Mouse (Mus musculus): ENCODE data around the gene Stab1. TPM values are rescaled to one million over a fixed set of nuclear protein-coding genes. Genes with fewer than 3 reads are reported as not detected.

Gene Stab1
- polyA plus RNA-seq (2015; fragmentation: Nextera tagmentation; extraction: Ambion mirVana): 22.8 TPM in 2 replicates

DNA sequence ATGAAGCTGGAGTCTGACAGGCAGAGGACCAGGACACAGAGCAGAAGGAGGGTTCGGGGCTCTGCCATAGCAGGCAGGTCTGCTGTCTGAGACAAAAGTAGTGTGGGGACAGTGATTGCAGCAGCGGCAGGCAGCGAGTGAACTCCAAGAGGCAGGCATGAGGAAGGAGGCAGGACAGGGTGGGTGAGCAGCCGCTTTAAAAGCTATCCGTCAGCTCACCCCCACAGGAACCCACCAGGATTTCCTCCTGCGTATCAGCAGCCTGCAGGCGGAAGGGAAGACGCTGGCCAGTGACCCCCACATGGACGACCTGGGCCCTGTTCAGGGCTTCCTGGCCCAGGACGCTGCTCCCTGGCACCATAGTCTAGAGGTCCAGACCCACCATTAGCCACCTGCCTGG is at the start of gene Stab1:
Gene Stab1, minus strand, starts transcription at position 217 of the 400 bp plus-strand sequence.
- no peak within 1 kb of the TSS for H3K27ac ChIP-seq
- H3K9ac ChIP-seq: no peak within 1 kb of the TSS
- peak within 1 kb of the TSS; percentile 15; the same call in 1 of the 2 replicates for H3K4me2 ChIP-seq
- H3K4me1 ChIP-seq: no peaks in the 10 kb centered on the region
- H3K9me3 ChIP-seq: no peaks in the 10 kb centered on the region
- no peak within 1 kb of the TSS for H3K4me3 ChIP-seq
- no peaks in the 10 kb centered on the region for H3K27me3 ChIP-seq (replicated peaks)
- H3K36me3 ChIP-seq (replicated peaks): peaks cover 34% of the 10 kb centered on the region
- no peak for ATAC-seq (replicated peaks)
- 53% methylated on average over 10 of the region's 10 CpGs for WGBS

DNA sequence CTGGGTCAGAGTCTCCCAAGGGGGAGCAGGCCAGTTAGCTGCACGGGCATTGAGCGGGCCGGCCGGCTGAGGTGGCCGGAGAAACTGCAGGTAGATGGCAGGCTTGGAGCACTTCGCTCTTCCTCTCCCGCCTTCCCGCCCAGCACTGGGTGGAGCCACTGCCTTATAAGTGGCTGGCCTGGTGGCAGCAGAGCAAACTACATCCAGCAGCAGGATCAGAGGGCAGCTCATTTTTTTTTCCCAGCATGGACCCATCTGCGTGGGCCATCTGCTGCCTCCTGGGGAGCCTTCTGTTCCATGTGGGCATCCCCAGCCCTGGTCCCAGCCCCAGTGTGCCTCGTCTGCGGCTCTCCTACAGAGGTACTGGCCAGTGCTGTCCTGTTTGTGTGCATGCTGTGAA is 49.2 kb upstream of the Stab1 start, which contains the start of gene Sema3g:
Gene Sema3g, plus strand, starts transcription at position 195 of the 400 bp plus-strand sequence.
- ATAC-seq (replicated peaks): peak; percentile 51
- H3K36me3 ChIP-seq (replicated peaks): no peaks in the 10 kb centered on the region
- H3K27me3 ChIP-seq (replicated peaks): no peaks in the 10 kb centered on the region
- no peak within 1 kb of the TSS for H3K9ac ChIP-seq
- WGBS: 12% methylated on average over 11 of the region's 11 CpGs
- H3K4me2 ChIP-seq: peak within 1 kb of the TSS; percentile 22; the same call in 1 of the 2 replicates
- peaks cover 10% of the 10 kb centered on the region for H3K4me1 ChIP-seq
- no peaks in the 10 kb centered on the region for H3K9me3 ChIP-seq
- H3K27ac ChIP-seq: no peak within 1 kb of the TSS
- no peak within 1 kb of the TSS for H3K4me3 ChIP-seq

- H3K4me1 ChIP-seq: peaks cover 10% of the 10 kb centered on the region
- no peaks in the 10 kb centered on the region for H3K36me3 ChIP-seq (replicated peaks)
- no peak for ATAC-seq (replicated peaks)
- H3K27me3 ChIP-seq (replicated peaks): no peaks in the 10 kb centered on the region
- peak within 1 kb of the TSS; percentile 22; the same call in 1 of the 2 replicates for H3K4me2 ChIP-seq
- H3K27ac ChIP-seq: 0 out of 2 replicates have a peak within 1 kb of the TSS, but pooled peaks have one; percentile 26
- H3K9ac ChIP-seq: no peak within 1 kb of the TSS; the same call in 1 of the 2 replicates
- 63% methylated on average over 2 of the region's 2 CpGs for WGBS
- no peak within 1 kb of the TSS for H3K4me3 ChIP-seq
- no peaks in the 10 kb centered on the region for H3K9me3 ChIP-seq
Observed at GRCm38 (mm10) chr14:31216846-31217245, 48.4 kb upstream of the Stab1 start, which contains the start of gene Nisch. Nisch (minus strand) TSS chr14:31216946.

- H3K4me3 ChIP-seq: no peak overlapping the region
- no peaks in the 10 kb centered on the region for H3K9me3 ChIP-seq
- H3K4me2 ChIP-seq: peak overlapping the region; percentile 15; the same call in 1 of the 2 replicates
- H3K27me3 ChIP-seq (replicated peaks): no peaks in the 10 kb centered on the region
- peaks cover 10% of the 10 kb centered on the region for H3K4me1 ChIP-seq
- 0 out of 2 replicates have a peak overlapping the region, but pooled peaks have one; percentile 26 for H3K27ac ChIP-seq
- peak; percentile 69 for ATAC-seq (replicated peaks)
- 34% methylated on average over 15 of the region's 15 CpGs for WGBS
- no peaks in the 10 kb centered on the region for H3K36me3 ChIP-seq (replicated peaks)
- no peak overlapping the region; the same call in 1 of the 2 replicates for H3K9ac ChIP-seq
Observed at GRCm38 (mm10) chr14:31215157-31216002, 46.9 kb upstream of the Stab1 start.

DNA sequence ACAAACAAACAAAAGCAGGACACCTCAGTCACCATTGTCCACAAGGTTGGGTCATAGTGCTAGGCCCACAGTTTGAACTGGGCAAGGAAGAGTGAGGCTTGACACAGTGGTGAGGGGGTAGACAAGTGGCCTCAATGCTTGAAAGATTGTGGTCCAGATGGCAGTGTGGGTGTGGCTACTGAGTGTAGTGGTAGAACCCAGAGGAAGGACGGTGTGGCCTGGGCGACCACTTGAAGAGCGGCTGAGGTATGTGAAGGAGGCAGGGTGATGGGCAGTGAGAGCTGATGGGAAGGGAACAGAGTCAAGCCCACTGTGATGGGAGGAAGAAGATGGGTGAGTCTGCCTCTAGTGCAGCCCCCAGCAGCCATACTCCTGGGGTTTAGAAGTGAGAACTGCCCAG is 46.2 kb upstream of the Stab1 start:
- no peak overlapping the region for H3K9ac ChIP-seq
- H3K4me1 ChIP-seq: peaks cover 10% of the 10 kb centered on the region
- ATAC-seq (replicated peaks): no peak
- H3K4me2 ChIP-seq: no peak overlapping the region
- no peaks in the 10 kb centered on the region for H3K9me3 ChIP-seq
- H3K27ac ChIP-seq: no peak overlapping the region
- no peaks in the 10 kb centered on the region for H3K27me3 ChIP-seq (replicated peaks)
- no peak overlapping the region for H3K4me3 ChIP-seq
- no peaks in the 10 kb centered on the region for H3K36me3 ChIP-seq (replicated peaks)
- 89% methylated on average over 3 of the region's 3 CpGs for WGBS

- no peak overlapping the region for H3K4me3 ChIP-seq
- no peaks in the 10 kb centered on the region for H3K27me3 ChIP-seq (replicated peaks)
- H3K4me1 ChIP-seq: peaks cover 10% of the 10 kb centered on the region
- no peak overlapping the region for H3K9ac ChIP-seq
- WGBS: 68% methylated on average over 8 of the region's 8 CpGs
- ATAC-seq (replicated peaks): no peak
- no peak overlapping the region for H3K4me2 ChIP-seq
- no peaks in the 10 kb centered on the region for H3K9me3 ChIP-seq
- no peak overlapping the region for H3K27ac ChIP-seq
- H3K36me3 ChIP-seq (replicated peaks): no peaks in the 10 kb centered on the region
Observed at GRCm38 (mm10) chr14:31213868-31214267, 45.4 kb upstream of the Stab1 start.

DNA sequence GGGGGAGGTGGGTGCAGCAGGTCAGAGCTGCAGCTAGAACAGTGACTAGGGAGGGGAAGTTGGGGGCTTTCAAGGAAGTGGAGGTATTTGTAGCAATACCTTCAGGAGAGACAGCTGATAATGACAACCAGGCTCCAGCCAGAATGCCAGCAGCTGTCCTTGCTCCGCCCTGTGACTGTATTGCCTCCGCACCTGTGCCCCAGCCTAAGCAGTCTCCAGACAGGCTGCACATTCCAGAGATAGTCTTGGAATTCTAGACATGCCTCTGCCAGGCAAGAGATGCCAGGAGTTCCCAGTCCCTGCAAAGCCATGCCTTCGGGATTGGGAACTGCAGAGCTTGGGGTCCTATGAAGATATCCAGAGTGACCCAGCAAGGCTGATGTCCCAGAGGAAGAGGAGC is 44.1 kb upstream of the Stab1 start:
- ATAC-seq (replicated peaks): no peak
- WGBS: 89% methylated on average over 3 of the region's 3 CpGs

DNA sequence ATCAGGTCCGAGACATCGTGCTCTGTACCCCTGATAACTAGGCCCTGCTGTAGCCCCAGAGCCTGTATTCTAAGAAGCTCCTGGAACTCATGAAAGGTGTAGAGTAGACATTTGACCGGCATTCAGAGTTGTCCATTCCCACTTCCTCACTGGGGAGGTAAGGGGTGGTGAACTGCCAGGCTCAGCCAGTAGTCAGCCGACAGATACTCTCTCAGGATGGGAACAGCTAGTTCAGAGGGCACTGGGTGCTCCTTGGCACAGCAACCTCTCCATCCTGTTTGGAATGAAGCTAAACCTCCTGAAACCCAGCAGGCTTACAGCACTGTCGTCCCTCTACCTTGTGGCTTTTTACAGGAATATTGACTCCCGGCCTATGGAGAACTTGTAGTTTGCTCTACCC is 43.4 kb upstream of the Stab1 start:
- peaks cover 12% of the 10 kb centered on the region for H3K4me1 ChIP-seq
- WGBS: 90% methylated on average over 6 of the region's 6 CpGs
- ATAC-seq (replicated peaks): no peak
- H3K36me3 ChIP-seq (replicated peaks): no peaks in the 10 kb centered on the region
- H3K9me3 ChIP-seq: no peaks in the 10 kb centered on the region
- no peak overlapping the region for H3K4me3 ChIP-seq
- H3K27me3 ChIP-seq (replicated peaks): no peaks in the 10 kb centered on the region
- no peak overlapping the region for H3K4me2 ChIP-seq
- no peak overlapping the region for H3K9ac ChIP-seq
- no peak overlapping the region for H3K27ac ChIP-seq

More for the DNA sequence above, 44.1 kb upstream of the Stab1 start:
- Histone ChIP-seq H3K36me3 (replicated peaks) (no peaks in the 10 kb centered on the region), H3K4me3 (no peak overlapping the region), H3K27ac (no peak overlapping the region), H3K27me3 (replicated peaks) (no peaks in the 10 kb centered on the region), H3K9me3 (no peaks in the 10 kb centered on the region), H3K9ac (no peak overlapping the region), H3K4me1 (peaks cover 7% of the 10 kb centered on the region), H3K4me2 (no peak overlapping the region)

- no peak overlapping the region for H3K9ac ChIP-seq
- H3K27ac ChIP-seq: no peak overlapping the region
- WGBS: 86% methylated on average over 4 of the region's 4 CpGs
- no peak for ATAC-seq (replicated peaks)
- H3K4me2 ChIP-seq: no peak overlapping the region
- no peak overlapping the region for H3K4me3 ChIP-seq
- H3K4me1 ChIP-seq: peaks cover 22% of the 10 kb centered on the region
- H3K36me3 ChIP-seq (replicated peaks): no peaks in the 10 kb centered on the region
- H3K27me3 ChIP-seq (replicated peaks): no peaks in the 10 kb centered on the region
- no peaks in the 10 kb centered on the region for H3K9me3 ChIP-seq
Observed at GRCm38 (mm10) chr14:31209133-31209557, 40.7 kb upstream of the Stab1 start.

DNA sequence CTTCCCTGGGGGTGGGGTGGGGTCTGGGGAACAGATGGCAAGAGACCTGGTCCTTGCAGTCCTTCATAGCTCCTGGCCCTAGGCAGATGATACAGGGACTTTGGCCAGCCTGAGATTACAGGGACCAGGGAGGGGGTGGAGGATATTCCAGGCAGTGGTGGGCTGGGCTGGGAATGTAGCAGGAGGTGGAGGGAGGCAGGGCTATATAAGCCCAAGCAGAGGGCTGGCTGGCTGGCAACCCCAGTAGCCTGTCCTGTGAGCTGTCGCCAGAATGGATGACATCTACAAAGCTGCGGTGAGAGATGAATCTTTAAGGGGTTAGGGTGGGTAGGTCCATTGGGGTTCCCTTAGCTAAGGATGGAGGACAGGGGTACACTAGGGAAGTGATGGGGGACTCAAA is 39.6 kb upstream of the Stab1 start, which contains the start of gene Tnnc1:
Gene Tnnc1, plus strand, starts transcription at position 229 of the 400 bp plus-strand sequence.
- 78% methylated on average over 2 of the region's 2 CpGs for WGBS

DNA sequence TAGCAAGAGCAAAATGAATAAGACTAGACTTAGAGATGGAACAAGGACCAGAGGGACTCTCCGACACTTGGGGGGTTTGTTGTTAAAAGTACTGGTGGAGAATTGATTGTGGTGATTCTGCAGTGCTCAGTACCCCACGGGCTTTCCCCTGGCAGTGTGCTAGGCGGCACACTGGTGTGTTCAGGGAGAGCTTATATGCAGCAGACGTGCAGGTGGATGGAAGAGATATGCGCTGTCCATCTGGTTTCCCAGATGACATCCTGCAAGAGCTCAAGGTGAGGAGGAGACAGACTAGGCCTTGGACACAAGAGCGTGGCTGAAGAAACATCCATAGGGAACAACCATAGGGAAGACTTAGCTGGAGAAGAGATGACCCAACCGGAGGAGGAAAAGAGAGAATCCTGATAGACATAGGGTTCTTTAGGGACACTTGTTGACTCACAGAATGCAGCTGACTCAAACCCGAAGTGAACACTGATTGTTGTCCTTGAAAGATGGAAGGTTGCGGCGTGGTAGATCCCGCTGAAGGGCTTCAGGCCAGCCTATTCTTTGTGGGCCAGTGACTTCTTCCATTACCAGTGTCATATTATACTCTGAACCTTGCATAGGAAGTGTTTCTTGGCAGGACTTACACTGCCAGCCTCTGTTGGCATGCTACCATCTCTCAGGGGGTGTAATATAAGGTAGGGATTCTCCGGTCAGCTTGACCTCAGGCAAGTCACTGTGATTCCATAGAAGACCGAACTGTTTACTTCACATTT is 38.8 kb upstream of the Stab1 start:
- Histone ChIP-seq H3K4me3 (peak overlapping the region; percentile 57), H3K27me3 (replicated peaks) (no peaks in the 10 kb centered on the region), H3K36me3 (replicated peaks) (peaks cover 9% of the 10 kb centered on the region), H3K9ac (peak overlapping the region; percentile 77), H3K4me1 (peaks cover 26% of the 10 kb centered on the region), H3K9me3 (no peaks in the 10 kb centered on the region), H3K27ac (peak overlapping the region; percentile 88), H3K4me2 (peak overlapping the region; percentile 83)
- 70% methylated on average over 13 of the region's 13 CpGs for WGBS
- ATAC-seq (replicated peaks): peak; percentile 53

More for the DNA sequence above, 39.6 kb upstream of the Stab1 start, which contains the start of gene Tnnc1:
- H3K4me1 ChIP-seq: peaks cover 26% of the 10 kb centered on the region
- H3K9me3 ChIP-seq: no peaks in the 10 kb centered on the region
- no peak within 1 kb of the TSS; the same call in 1 of the 2 replicates for H3K9ac ChIP-seq
- peak within 1 kb of the TSS; percentile 88 for H3K27ac ChIP-seq
- H3K36me3 ChIP-seq (replicated peaks): peaks cover under 1% of the 10 kb centered on the region; the same call in 1 of the 2 replicates
- H3K27me3 ChIP-seq (replicated peaks): no peaks in the 10 kb centered on the region
- peak within 1 kb of the TSS; percentile 57 for H3K4me3 ChIP-seq
- H3K4me2 ChIP-seq: peak within 1 kb of the TSS; percentile 83
- no peak for ATAC-seq (replicated peaks)
